Mouse (Mus musculus) lung, embryonic 15.5 days (tissue): Measurements from ENCODE around the gene Nek9. TPM values are rescaled to one million over a fixed set of nuclear protein-coding genes. Genes with fewer than 3 reads are reported as not detected.

ENCODE experiments used
- ATAC-seq: fragments of 200-750 bp; cut with Nextera tagmentation; 2 replicates; pipeline ENCODE4 v1.8.0; 2017; ENCODE audit warnings: moderate number of reproducible peaks, borderline replicate concordance; ENCODE audit not compliant: low FRiP score, low TSS enrichment; ENCODE audit errors: extremely low read depth
- H3K27ac ChIP-seq: fragments of 300-500 bp; sonication (generic); 2 replicates; pipeline ENCODE4 v1.5.1; 2015; ENCODE audit warnings: moderate library complexity, mild to moderate bottlenecking, inconsistent platforms
- H3K27me3 ChIP-seq: fragments of 300-500 bp; sonication (generic); 2 replicates; pipeline ENCODE4 v1.6.1; 2015; ENCODE audit warnings: inconsistent platforms
- H3K36me3 ChIP-seq: fragments of 300-500 bp; sonication (generic); 2 replicates; pipeline ENCODE4 v1.6.1; 2015; ENCODE audit warnings: inconsistent platforms
- H3K4me1 ChIP-seq: fragments of 300-500 bp; sonication (generic); 2 replicates; pipeline ENCODE4 v1.6.1; 2015; ENCODE audit warnings: inconsistent platforms
- H3K4me2 ChIP-seq: fragments of 300-500 bp; sonication (generic); 2 replicates; pipeline ENCODE4 v1.6.1; 2015; ENCODE audit warnings: inconsistent platforms, mild to moderate bottlenecking, moderate library complexity
- H3K4me3 ChIP-seq: fragments of 300-500 bp; sonication (generic); 2 replicates; pipeline ENCODE4 v1.5.1; 2015; ENCODE audit warnings: mild to moderate bottlenecking, inconsistent platforms
- H3K9ac ChIP-seq: fragments of 300-500 bp; sonication (generic); 2 replicates; pipeline ENCODE4 v1.6.1; 2015; ENCODE audit warnings: inconsistent platforms
- H3K9me3 ChIP-seq: fragments of 300-500 bp; sonication (generic); 2 replicates; pipeline ENCODE4 v1.6.1; 2016; ENCODE audit warnings: inconsistent platforms
- WGBS: fragments of 180-500 bp; shearing (Covaris S2); methylation state at CpG from one replicate; pipeline ENCODE4 v1.1.7; 2015; 5-methylcytosine and 5-hydroxymethylcytosine counted together
- polyA plus RNA-seq: library from polyadenylated mRNA; unstranded; fragments of >200 nt; fragmentation: Nextera tagmentation; extraction: Ambion mirVana; gene quantifications from 2 replicates; pipeline ENCODE4 v1.2.1, GENCODE M21; 2015

Nek9 gene
- polyA plus RNA-seq, 1 experiment from 2014 or later, result 21.1 TPM

DNA sequence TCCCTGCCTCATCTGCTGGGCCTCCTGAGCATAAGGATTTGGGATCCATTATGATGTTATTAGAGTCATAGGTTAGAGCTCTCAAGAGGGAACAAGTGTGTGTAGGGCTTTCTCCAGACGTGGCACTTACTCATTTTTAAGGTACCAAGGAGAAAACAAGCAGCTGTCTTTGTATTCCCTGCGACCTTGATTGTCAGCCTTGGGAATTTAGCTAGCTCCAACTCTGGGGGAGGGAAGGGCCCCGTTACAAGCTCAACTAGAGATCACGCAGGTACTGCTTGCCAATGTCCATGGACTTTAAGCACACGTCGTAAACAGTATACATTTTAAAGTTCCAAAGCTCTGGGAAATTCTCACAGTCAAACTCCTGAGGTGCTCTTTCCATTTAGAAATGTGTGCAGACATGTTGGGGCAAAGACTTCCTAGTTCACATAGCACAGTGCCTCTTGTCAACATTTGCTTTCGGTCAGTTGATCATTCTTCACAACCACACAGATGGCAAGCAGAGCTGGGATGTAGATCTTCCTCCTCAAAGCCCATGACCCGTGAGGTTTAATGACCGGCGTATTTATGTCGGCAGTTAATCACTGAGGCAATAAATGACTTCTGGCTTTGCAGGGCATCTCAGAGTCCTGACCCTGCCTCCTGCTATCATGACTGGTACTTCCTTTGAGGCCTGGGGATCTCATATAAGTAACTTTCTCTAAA lies 40.9 kb downstream of the Nek9 start:
- no peak for ATAC-seq
- peak overlapping the region; percentile 43 for H3K27ac ChIP-seq

DNA sequence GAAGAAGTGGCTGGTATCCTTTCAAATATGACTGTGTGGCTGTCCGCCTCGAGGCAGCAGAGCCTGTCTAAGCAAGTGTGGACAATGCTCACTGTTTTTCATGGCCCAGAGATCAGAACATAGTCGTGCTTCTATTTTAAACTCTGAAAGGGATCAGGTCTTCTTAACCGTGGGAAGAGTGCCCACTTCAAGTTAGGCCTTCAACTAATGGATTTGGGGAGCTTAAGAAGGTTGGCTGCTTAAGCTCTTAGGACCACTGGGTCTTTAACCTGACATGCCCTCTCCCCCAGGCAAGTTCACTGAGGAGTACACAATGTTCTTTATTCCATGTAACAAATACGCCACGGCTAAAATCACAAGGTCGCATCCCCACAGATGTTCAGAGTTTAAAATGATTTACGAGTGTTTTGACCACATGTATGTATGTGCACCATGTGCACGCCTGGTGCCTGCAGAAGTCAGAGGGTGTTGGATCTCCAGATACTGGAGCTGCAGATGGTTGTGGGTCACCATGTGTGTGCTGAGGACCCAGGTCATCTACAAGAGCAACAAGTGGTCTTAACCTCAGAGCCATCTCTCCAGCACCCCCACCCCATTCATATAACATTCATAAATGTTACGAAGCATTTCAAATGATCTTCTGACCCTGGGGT lies 41.7 kb downstream of the Nek9 start:
- H3K9me3 ChIP-seq, result peaks cover 6% of the 10 kb centered on the region; the same call in 1 of the 2 replicates
- H3K4me2 ChIP-seq, result no peak overlapping the region
- no peak overlapping the region for H3K4me3 ChIP-seq
- no peak overlapping the region for H3K9ac ChIP-seq
- no peak overlapping the region for H3K27ac ChIP-seq
- peaks cover 18% of the 10 kb centered on the region; the same call in 1 of the 2 replicates for H3K4me1 ChIP-seq
- ATAC-seq, result no peak
- WGBS, result 76% methylated on average over 10 of the region's 10 CpGs
- peaks cover 24% of the 10 kb centered on the region for H3K36me3 ChIP-seq
- H3K27me3 ChIP-seq, result no peaks in the 10 kb centered on the region

More for the DNA sequence above, 40.9 kb downstream of the Nek9 start:
- Histone ChIP-seq H3K4me3 (no peak overlapping the region), H3K27me3 (no peaks in the 10 kb centered on the region), H3K4me2 (no peak overlapping the region), H3K9me3 (peaks cover 6% of the 10 kb centered on the region; the same call in 1 of the 2 replicates), H3K4me1 (peaks cover 18% of the 10 kb centered on the region; the same call in 1 of the 2 replicates), H3K36me3 (peaks cover 30% of the 10 kb centered on the region), H3K9ac (no peak overlapping the region)
- WGBS, result 53% methylated on average over 11 of the region's 11 CpGs

DNA sequence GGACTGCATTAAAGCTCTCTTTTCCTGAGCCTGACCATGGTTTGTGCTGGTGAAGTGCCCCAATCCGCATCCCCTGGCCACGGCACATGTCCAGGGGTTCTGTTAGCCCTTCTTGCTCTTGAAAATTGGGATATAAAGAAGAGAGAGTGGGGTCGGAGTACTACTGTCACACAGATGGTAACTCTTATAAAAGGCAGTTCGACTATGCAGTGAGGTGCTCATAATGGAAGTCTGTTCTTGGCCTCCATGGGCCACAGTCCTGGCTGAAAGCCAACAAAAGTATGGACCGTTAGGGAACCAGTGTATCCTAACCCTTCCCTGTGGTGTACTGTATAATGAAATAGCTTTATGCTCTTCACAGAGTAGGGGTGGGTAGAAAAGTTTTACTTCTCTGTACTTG lies 42.2 kb downstream of the Nek9 start:
- Histone ChIP-seq H3K9me3 (peaks cover 6% of the 10 kb centered on the region; the same call in 1 of the 2 replicates), H3K4me1 (peaks cover 18% of the 10 kb centered on the region; the same call in 1 of the 2 replicates), H3K27me3 (no peaks in the 10 kb centered on the region), H3K9ac (no peak overlapping the region), H3K4me2 (no peak overlapping the region), H3K4me3 (no peak overlapping the region), H3K27ac (no peak overlapping the region), H3K36me3 (peaks cover 19% of the 10 kb centered on the region)
- 73% methylated on average over 5 of the region's 5 CpGs for WGBS
- ATAC-seq, result no peak

DNA sequence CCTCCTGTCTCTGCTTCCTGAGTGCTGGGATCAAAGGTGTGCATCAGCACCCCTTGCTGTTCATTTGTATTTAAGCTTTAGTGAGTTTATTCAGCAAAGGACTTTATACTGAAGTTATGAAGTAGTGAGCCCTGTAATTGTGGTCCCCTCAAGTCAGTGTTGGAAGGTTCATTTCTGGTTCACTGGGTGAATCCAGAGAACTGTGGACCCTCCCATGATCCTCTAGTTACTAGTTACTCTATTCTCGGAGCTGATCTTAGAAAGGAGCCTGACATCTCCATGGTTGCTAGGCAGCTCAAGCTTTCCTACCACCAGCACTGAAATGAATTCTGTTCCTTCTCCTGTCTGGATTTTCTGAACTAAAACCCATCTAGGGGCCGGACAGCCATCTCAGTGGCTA lies 43.7 kb downstream of the Nek9 start:
- H3K4me1 ChIP-seq, result peaks cover 21% of the 10 kb centered on the region; the same call in 1 of the 2 replicates
- no peak overlapping the region for H3K9ac ChIP-seq
- no peak overlapping the region for H3K4me2 ChIP-seq
- no peak for ATAC-seq
- H3K36me3 ChIP-seq, result peaks cover 5% of the 10 kb centered on the region; the same call in 1 of the 2 replicates
- H3K9me3 ChIP-seq, result peaks cover 6% of the 10 kb centered on the region; the same call in 1 of the 2 replicates
- H3K27ac ChIP-seq, result no peak overlapping the region
- H3K4me3 ChIP-seq, result no peak overlapping the region
- H3K27me3 ChIP-seq, result no peaks in the 10 kb centered on the region
- WGBS, result 90% methylated on average over 2 of the region's 2 CpGs

DNA sequence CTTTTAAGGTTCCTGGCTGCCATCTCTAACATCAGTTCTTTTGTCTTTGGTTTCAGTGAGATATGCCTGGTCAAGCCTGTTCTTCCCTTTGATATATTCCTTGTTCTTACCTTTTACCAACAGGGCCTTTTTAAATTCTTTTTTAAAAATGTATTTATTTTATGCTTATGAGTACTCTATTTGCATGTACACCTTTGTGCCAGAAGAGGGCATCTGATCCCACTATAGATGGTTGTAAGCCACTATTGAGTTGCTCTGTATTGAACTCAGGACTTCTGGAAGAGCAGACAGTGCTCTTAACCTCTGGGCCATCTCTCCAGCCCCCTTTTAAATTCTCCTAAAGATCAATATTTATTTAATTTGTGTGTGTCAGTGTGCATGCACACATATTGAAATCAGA lies 46.3 kb downstream of the Nek9 start:
- no peak for ATAC-seq
- no peak overlapping the region for H3K27ac ChIP-seq
- no peak overlapping the region for H3K4me2 ChIP-seq
- no peaks in the 10 kb centered on the region for H3K36me3 ChIP-seq
- H3K4me1 ChIP-seq, result peaks cover 21% of the 10 kb centered on the region
- no peak overlapping the region for H3K4me3 ChIP-seq
- H3K9ac ChIP-seq, result no peak overlapping the region
- no peaks in the 10 kb centered on the region for H3K27me3 ChIP-seq
- H3K9me3 ChIP-seq, result peaks cover 6% of the 10 kb centered on the region; the same call in 1 of the 2 replicates

DNA sequence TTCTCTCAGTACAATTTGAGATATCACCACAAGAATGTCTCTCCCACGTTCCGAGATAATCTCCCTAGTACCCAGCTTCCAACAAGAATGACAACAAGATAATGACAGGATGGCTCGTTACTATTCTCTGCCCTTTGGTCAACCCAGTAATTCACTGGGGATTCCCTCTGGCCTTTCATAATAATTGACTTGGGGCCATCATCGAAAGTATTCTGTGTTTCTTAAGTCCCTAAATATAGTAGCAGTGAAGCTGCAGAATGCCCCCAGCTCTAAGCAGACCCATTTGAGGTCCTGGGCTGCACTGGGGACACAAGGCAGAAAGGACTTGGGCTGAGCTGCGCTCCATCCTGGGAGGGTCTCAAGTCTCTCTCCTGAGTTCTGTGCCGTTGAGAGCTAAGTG lies 46.9 kb downstream of the Nek9 start:
- H3K36me3 ChIP-seq, result no peaks in the 10 kb centered on the region
- no peak overlapping the region for H3K4me3 ChIP-seq
- peaks cover 6% of the 10 kb centered on the region; the same call in 1 of the 2 replicates for H3K9me3 ChIP-seq
- ATAC-seq, result no peak
- H3K27me3 ChIP-seq, result no peaks in the 10 kb centered on the region
- H3K4me1 ChIP-seq, result peaks cover 20% of the 10 kb centered on the region
- H3K9ac ChIP-seq, result no peak overlapping the region
- WGBS, result 70% methylated on average over 6 of the region's 6 CpGs
- no peak overlapping the region for H3K4me2 ChIP-seq
- no peak overlapping the region for H3K27ac ChIP-seq

DNA sequence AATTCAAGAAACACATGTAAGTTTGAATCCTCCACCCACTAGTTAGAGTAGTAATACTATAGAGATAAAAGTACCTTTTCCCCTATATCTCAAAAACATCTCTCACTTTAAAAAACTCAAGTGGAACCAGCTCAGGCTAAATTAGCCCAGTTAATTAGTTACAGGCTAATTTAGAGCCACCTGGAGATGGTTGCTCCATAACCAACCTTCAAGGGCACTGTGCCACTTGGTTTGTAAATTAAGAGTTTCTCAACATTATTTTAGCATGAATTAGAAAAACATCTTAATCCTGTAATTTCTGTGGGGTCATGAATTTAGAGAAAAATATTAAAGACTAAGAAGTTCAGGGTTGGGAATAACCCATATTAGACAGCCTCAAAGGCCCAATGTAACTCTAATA lies 47.6 kb downstream of the Nek9 start:
- Histone ChIP-seq H3K27ac (no peak overlapping the region), H3K36me3 (no peaks in the 10 kb centered on the region), H3K4me2 (no peak overlapping the region)

DNA sequence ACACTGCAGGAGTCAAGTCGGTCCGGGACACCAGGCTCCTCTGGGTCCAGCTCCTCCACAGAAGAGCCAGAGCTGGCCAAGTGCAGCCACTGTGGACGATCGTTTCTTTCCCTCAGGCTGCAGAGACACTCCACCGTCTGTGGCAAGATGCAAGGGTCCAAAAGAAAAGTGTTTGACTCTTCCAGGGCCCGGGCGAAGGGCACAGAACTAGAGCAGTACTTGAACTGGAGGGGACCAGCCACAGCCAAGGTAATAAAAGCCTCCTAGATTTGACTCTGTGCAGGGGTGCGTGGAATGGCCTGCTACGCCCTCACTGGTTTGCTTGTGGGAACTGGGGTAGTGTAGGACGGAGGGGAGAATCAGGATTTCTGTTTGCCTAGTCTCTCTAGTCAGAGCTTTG lies 48.5 kb downstream of the Nek9 start:
- H3K4me3 ChIP-seq, result no peak overlapping the region
- no peak for ATAC-seq
- no peak overlapping the region for H3K27ac ChIP-seq
- WGBS, result 81% methylated on average over 10 of the region's 10 CpGs
- H3K4me1 ChIP-seq, result peaks cover 20% of the 10 kb centered on the region
- peaks cover 6% of the 10 kb centered on the region; the same call in 1 of the 2 replicates for H3K9me3 ChIP-seq
- no peak overlapping the region for H3K4me2 ChIP-seq
- H3K36me3 ChIP-seq, result no peaks in the 10 kb centered on the region
- H3K9ac ChIP-seq, result no peak overlapping the region
- H3K27me3 ChIP-seq, result no peaks in the 10 kb centered on the region

More for the DNA sequence above, 47.6 kb downstream of the Nek9 start:
- no peak overlapping the region for H3K4me3 ChIP-seq
- peaks cover 20% of the 10 kb centered on the region for H3K4me1 ChIP-seq
- ATAC-seq, result no peak
- no peak overlapping the region for H3K9ac ChIP-seq
- no peaks in the 10 kb centered on the region for H3K27me3 ChIP-seq
- peaks cover 6% of the 10 kb centered on the region; the same call in 1 of the 2 replicates for H3K9me3 ChIP-seq

DNA sequence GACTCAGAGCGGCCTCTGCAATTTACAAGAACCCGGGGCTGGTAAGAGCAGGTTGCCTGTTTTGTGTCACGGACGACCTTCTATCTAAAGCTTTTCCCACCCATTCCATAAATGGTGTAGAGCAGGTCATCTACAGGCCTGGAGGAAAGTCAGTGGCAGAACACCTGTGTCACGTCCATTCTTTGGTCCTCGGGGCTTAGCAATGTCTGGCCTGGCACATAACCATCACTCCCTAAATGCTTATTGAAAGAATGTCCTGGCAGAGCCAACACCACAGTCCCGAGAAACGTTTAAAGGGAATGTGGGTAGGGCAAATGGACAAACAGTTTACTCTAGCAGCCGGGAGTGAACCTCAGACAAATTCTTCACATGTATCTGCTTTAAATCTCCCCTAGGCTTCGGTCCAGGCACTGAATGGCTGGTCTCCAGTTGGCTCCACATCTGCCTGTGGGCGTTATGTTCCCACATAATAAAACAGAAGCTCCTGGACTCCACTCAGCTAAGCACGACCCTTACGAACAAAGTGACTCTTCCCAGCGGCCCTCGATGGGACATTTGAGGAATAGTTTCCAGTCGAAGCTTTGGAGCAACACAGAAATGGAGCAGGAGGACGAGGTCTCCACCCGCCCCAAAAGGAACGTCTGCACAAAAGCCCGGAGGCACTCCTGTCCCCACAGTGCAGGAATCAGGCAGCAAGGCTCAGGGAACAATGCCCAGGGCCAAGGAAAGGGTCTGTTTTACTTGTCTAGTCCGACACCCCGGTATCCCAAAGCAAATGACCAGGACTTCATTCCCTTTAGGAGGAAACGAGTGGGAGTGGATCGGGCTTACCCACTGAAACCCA lies 49.8 kb downstream of the Nek9 start:
- Histone ChIP-seq H3K9ac (no peak overlapping the region; the same call in 1 of the 2 replicates), H3K4me2 (peak overlapping the region; percentile 69), H3K9me3 (peaks cover 6% of the 10 kb centered on the region; the same call in 1 of the 2 replicates), H3K4me3 (peak overlapping the region; percentile 51), H3K27me3 (no peaks in the 10 kb centered on the region), H3K36me3 (no peaks in the 10 kb centered on the region), H3K4me1 (peaks cover 20% of the 10 kb centered on the region), H3K27ac (peak overlapping the region; percentile 33; the same call in 1 of the 2 replicates)
- WGBS, result 43% methylated on average over 24 of the region's 24 CpGs
- peak; percentile 75 for ATAC-seq

DNA sequence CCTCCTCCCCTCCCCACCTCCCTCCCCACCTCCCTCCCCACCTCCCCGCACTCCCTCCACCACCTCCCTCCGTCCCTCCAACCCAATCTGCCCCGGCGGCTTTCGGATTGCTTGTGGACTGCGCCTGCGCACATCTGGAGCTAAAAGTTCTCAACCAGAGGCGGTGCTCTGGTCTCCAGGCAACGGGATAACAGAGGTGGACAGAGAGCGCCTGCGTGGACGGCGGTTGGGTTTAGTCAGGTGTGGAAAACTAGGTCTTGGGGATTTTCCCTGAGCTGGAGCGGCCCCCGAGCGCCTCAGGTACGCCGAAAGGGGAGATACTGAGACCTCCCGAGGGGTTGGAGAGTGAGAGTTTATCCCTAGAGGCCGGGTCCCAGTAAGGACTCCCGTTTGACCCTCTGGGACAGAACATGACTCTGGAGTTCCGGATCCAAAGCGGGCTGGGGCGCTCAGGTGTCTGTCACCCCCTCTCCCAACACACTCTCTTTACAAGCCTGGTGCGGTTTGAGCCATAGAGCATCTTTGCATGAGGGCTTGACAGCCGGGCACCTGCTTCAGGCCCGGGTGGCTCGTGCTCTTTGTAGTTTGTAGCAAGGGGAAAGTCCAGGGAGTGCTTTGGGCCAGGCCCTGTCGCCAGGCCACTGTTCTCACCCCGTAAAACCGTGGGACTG lies 50.5 kb downstream of the Nek9 start, which contains the start of gene Zc2hc1c:
Gene Zc2hc1c, plus strand, starts transcription at position 106 of the 671 bp plus-strand sequence.
- WGBS, result 4% methylated on average over 29 of the region's 31 CpGs
- Histone ChIP-seq H3K4me3 (peak within 1 kb of the TSS; percentile 51), H3K27ac (peak within 1 kb of the TSS; percentile 33; the same call in 1 of the 2 replicates), H3K27me3 (no peaks in the 10 kb centered on the region), H3K4me1 (peaks cover 20% of the 10 kb centered on the region), H3K36me3 (no peaks in the 10 kb centered on the region), H3K9ac (peak within 1 kb of the TSS; percentile 56), H3K9me3 (no peaks in the 10 kb centered on the region), H3K4me2 (peak within 1 kb of the TSS; percentile 69)
- ATAC-seq, result peak; percentile 76
